Mouse (Mus musculus) left cerebral cortex, postnatal 36 days (tissue): Measurements from ENCODE around the gene Ctc1. TPM values are rescaled to one million over a fixed set of nuclear protein-coding genes. Genes with fewer than 3 reads are reported as not detected.

Experiments used
- DNase-seq, 2 experiments: peaks; one replicate each; pipeline ENCODE4 v3.0.0; 2021 to 2022; ENCODE audit warnings: low spot score in 2 of 2, mixed read lengths in 1 of 2
- intact Hi-C: fragments of 180-260 bp; cut with DNase I; formaldehyde crosslinking; loops from one replicate; pipeline ENCODE4 v1.15.1; 2025
- total RNA-seq, 2 experiments: library from RNA; stranded (reverse); gene quantifications; 2 replicates each; pipeline ENCODE4 v1.2.3; 2021

Ctc1 gene
- total RNA-seq, 2 experiments from 2014 or later = 38.1 to 40.5 TPM

DNA sequence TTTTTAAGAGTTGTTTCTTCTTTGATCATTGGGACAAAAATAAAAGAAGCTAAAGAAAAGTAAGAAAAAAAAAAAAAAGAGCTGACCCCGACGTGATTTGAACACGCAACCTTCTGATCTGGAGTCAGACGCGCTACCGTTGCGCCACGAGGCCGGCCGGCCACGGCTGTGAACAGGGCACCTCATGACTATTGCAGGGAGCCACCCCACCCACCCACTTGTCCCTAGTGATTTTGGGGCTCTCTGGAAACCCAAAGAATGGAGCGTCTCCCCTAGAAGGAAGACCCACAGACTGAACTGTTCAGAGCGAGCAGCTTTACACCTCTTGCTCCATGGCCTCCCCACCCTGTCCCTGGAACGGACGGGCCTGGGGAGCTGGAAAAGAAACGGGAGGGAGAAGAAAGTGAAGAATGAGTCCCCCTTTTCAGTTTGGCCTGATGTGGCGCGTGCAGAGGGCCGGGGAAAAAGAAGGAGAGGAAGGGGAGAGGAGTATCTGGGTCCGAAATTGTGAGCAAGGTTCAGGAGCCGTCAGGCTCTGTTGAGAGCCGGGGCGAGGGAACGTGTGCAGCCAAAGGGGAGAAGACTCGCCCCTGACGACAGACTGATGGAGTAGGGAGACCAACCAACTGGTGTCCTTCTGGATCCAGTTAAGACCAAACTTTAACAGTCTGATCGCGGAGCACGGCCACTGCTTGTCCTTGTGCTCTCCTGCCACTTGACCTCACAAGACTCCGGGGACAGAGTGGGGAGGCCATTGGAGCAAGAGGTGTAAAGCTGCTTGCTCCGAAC lies 47.9 kb downstream of the Ctc1 start:
- intact Hi-C loops = loop anchor here (1.0 to 10.0 kb wide), 4 partner anchors 22 to 181 kb away; partner anchors contain the start of gene Per1
- peak; percentile 63 to 76 for DNase-seq

DNA sequence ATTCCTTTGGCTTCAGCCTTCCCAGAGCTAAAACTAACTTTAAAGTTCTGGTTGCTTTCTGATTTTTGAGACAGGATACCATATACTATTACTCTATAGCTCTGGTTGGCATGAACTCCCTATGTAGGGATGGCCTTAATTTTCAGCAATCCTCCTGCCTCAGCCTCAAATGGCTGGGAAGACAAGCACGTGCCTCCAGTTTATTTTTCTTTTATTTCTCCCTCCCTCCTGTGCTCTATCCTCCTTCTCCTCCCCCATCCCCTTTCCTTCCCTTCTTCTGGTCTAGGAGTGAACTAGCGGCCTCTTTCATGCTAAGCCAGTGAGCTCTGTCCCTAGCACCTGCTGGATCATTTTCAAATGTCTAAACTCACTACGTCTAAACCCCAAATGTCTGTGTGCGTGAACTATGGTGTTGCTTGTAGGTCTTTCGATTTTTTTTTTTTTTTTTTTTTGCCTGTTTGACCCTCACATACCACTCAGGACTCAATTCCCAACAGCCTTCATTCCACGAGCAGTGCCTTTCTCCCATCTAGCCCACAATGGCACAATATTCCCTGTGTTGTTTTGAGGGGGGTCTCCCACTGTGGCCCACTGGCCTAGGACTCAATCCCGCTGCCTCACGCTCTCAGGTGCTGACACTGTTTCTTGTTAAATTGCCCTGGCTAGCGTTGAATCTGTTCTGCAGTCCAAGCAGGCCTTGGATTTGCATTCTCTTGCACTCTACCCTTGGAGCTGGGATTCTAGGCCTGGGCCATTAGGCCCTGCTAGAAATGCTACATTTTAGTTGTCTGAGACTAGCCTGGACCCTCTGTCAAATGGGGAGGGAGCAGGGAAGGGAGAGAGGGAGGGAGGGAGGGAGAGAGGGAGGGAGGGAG lies 48.8 kb downstream of the Ctc1 start:
- no peak for DNase-seq
- intact Hi-C loops = loop anchor here (5.0 to 10.0 kb wide), 2 partner anchors 33 to 180 kb away; partner anchors contain the start of gene Per1

- no peak for DNase-seq
- intact Hi-C loops = loop anchor here (10.0 kb wide), 1 partner anchor 179 kb away; no protein-coding TSS in a partner anchor
Observed at GRCm38 (mm10) chr11:69065394-69065925, 49.7 kb downstream of the Ctc1 start.

GRCm38 (mm10) chr11:69066163-69066861 lies 50.6 kb downstream of the Ctc1 start:
- intact Hi-C loops = loop anchor here (10.0 kb wide), 1 partner anchor 178 kb away; no protein-coding TSS in a partner anchor
- DNase-seq = peak; percentile 49 to 74

GRCm38 (mm10) chr11:69066956-69067355 lies 51.2 kb downstream of the Ctc1 start:
- peak; percentile 85 to 89 for DNase-seq
- intact Hi-C loops = loop anchor here (10.0 kb wide), 1 partner anchor 178 kb away; no protein-coding TSS in a partner anchor

- intact Hi-C loops = loop anchor here (10.0 kb wide), 1 partner anchor 177 kb away; no protein-coding TSS in a partner anchor
- no peak for DNase-seq
Observed at GRCm38 (mm10) chr11:69067601-69068000, 51.9 kb downstream of the Ctc1 start.

DNA sequence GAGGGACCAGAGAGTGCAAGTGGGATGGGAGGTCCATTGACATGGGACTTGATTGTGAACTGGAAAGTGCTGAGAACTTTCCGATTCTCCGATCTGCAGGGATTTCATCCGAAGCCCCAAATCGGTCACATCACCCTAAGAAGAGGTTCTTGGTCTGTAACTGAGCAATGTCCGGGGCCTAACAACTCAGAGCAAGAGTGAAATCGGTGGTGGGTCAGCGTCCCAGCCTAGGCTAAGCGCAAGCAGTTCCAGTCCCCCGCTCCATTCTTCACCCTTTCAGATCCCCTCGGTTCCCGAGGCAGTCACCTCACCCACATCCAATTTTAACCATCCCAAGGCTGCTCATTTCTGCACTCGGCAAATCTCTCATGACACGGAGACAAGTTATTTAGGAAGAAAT lies 54.4 kb downstream of the Ctc1 start:
- intact Hi-C loops = no loop called here
- DNase-seq = no peak

- intact Hi-C loops = no loop called here
- peak; percentile 93 to 95 for DNase-seq
Observed at GRCm38 (mm10) chr11:69070590-69071222, 55.0 kb downstream of the Ctc1 start, which contains the start of gene Tmem107. Tmem107 (plus strand) TSS chr11:69070806.

GRCm38 (mm10) chr11:69071262-69071661 lies 55.6 kb downstream of the Ctc1 start:
- intact Hi-C loops = no loop called here
- no peak for DNase-seq

DNA sequence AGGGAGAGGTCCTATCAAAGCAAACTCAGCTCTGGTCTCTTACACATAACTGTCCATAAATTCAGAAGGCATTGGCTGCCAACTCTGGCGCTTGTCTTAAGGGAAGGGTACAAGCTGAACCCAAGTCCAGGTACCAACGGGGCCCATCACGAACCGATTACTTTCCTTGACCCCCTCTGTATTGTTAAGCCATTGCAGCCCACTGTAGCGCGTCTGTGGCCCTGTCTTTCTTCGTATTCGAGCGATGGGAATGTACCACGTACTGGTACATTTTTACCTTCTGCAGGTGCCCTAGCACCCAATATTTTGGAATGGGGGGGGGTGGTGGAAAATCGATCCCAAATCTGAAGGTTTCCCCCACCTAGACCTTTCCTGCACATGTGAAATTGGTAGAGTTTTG lies 56.5 kb downstream of the Ctc1 start:
- intact Hi-C loops = loop anchor here (2.0 kb wide), 1 partner anchor 17 kb away; the partner anchor contains the start of gene Vamp2
- no peak for DNase-seq

- intact Hi-C loops = loop anchor here (2.0 kb wide), 1 partner anchor 16 kb away; the partner anchor contains the start of gene Vamp2
- DNase-seq = no peak
Observed at GRCm38 (mm10) chr11:69072666-69073064, 57.0 kb downstream of the Ctc1 start.

GRCm38 (mm10) chr11:69073065-69073888 lies 57.6 kb downstream of the Ctc1 start:
- peak; percentile 70 to 83 for DNase-seq
- intact Hi-C loops = loop anchor here (2.0 kb wide), 1 partner anchor 16 kb away; the partner anchor contains the start of gene Vamp2

DNA sequence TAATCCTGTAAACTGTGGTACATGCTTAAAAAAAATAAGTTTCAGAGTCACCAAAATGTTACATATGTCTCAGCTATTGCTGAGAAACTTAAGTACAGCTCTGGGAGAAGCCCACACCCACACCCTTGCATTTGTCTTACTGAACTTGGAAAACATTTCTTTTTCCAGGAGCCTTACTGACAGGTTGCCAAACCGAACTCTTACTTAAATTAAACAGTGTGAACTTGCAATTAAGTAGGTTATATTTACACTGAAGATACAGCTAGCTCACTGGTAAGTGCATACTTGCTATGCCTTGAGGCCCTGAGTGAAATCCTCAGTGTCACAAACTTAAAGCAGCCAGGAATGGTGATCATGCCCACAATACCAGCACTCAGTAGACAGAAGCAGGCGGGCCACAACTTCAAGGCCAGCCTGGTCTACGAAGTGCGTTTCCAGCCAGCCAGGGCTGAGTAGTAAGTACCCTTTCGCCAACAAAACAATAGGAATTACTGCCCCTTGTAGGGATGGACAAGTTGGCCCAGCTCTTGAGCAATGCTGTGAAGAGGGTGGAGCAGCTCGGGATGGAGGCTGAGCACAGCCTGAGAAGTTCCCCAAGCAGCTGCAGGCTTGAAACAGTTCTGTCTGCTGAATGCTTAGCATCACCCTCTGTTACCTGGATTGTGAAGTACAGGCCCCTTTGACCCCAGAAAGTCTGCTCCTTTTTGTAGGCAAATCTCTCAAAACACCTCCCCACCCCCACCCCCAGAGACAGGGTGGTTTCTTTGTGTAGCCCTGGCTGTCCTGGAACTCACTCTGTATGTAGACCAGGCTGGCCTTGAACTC lies 58.5 kb downstream of the Ctc1 start:
- DNase-seq = no peak

DNA sequence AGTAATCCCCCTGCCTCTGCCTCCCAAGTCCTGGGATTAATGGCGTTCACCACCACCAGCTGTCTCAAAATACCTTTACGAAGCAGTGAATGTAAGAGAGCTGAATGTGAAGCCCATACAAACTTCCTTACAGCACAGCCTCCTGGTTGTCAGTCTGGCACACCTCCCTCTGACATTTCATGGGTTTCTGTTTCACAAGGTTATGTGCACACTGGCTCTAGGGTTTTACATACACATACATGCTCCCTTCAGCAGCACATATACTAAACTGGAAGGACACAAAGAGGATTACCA lies 59.0 kb downstream of the Ctc1 start:
- intact Hi-C loops = no loop called here
- DNase-seq = no peak

More for the DNA sequence above, 58.5 kb downstream of the Ctc1 start:
- intact Hi-C loops = loop anchor here (2.0 kb wide), 1 partner anchor 15 kb away; the partner anchor contains the start of gene Vamp2

DNA sequence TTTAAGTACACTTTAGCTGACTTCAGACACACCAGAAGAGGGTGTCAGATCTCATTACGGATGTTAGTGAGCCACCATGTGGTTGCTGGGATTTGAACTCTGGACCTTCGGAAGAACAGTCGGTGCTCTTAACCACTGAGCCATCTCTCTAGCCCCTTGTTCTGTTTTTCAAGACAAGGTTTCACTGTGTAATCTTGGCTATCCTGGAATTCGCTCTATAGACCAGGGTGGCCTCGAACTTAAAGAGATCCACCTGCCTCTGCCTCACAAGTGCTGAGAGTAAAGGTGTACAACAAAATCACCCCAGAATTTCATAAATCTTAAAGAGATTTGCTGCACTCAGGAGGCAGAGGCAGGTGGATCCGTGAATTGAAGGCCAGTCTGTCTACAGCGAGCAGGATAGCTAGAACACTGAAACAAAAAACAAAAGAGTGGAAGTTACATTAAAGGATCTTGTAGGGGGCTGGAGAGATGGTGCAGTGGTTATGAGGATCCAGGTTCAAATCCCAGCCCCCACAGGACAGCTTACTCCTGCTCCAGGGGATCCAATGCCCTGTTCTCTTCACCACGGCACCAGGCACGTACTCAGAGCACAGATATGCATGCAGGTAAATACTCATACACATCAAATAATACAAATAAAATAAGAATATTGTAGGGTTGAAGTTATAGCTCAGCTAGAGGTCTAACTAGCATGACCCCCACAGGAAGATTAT lies 60.2 kb downstream of the Ctc1 start:
- intact Hi-C loops = no loop called here

GRCm38 (mm10) chr11:69076572-69076971 lies 60.9 kb downstream of the Ctc1 start:
- no peak for DNase-seq
- intact Hi-C loops = no loop called here

More for the DNA sequence above, 60.2 kb downstream of the Ctc1 start:
- no peak for DNase-seq
